Mouse (Mus musculus) E14TG2a.4 (cell line): ENCODE results near the gene Gstt4.

Experiments
- CTCF ChIP-seq: conservative IDR thresholded peaks from 2 replicates; pipeline ENCODE4 v1.5.1; 2014; ENCODE audit warnings: low read length
- NANOG ChIP-seq: IDR thresholded peaks from 2 replicates; pipeline ENCODE4 v1.6.1; 2014; ENCODE audit warnings: borderline replicate concordance, low read length, mixed read lengths

DNA sequence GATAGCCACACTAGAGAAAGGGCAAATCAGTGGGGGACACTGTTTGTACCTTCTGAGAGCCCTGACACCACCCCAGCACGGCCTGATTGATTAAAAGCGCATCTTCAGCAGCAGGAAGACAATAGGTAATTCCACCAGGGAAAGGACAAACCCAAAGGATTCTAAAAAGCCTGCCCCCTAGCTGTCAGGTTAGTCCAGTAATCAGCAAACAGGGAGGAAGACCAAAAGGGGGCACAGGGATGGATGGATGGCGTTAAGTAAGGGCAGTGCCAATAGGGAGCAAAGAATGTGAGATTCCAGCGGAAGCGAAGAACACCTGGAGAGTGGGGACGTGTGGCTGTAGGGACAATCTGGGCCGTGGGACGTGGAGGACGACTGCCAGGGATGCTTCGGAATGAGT is 3.7 kb downstream of the Gstt4 start:
- TF ChIP-seq CTCF (peak; percentile 61), NANOG (no peak)
